Mouse (Mus musculus) kidney, embryonic 14.5 days (tissue): ENCODE results near the gene Csta1. TPM values are rescaled to one million over a fixed set of nuclear protein-coding genes. Genes with fewer than 3 reads are reported as not detected.
"Not testable (repeated sequence)": the region's sequence is repeated elsewhere in the genome, so short reads cannot be mapped to it uniquely, and the experiment has no call there.

Experiments used
- ATAC-seq: fragments of 200-750 bp; cut with Nextera tagmentation; 2 replicates; pipeline ENCODE4 v1.8.0; 2017; ENCODE audit warnings: moderate number of reproducible peaks, mild to moderate bottlenecking, moderate TSS enrichment, moderate library complexity; ENCODE audit not compliant: low FRiP score, low TSS enrichment
- H3K27ac ChIP-seq: fragments of 300-500 bp; sonication (generic); 2 replicates; pipeline ENCODE4 v1.5.1; 2014; ENCODE audit warnings: low read depth, mild to moderate bottlenecking, low read length, moderate library complexity, mixed read lengths
- H3K27me3 ChIP-seq: fragments of 300-500 bp; sonication (generic); 2 replicates; pipeline ENCODE4 v1.6.1; 2014; ENCODE audit warnings: mild to moderate bottlenecking, low read length; ENCODE audit not compliant: control insufficient read depth, insufficient read depth
- H3K36me3 ChIP-seq: fragments of 300-500 bp; sonication (generic); 2 replicates; pipeline ENCODE4 v1.6.1; 2014; ENCODE audit warnings: low read length, mixed read lengths; ENCODE audit not compliant: control insufficient read depth, insufficient read depth
- H3K4me1 ChIP-seq: fragments of 300-500 bp; sonication (generic); 2 replicates; pipeline ENCODE4 v1.6.1; 2014; ENCODE audit warnings: low read length, mixed read lengths; ENCODE audit not compliant: control insufficient read depth, insufficient read depth
- H3K4me2 ChIP-seq: fragments of 300-500 bp; sonication (generic); replicated peaks from 2 replicates; pipeline ENCODE4 v1.6.1; 2014; ENCODE audit warnings: low read depth, mild to moderate bottlenecking, low read length
- H3K4me3 ChIP-seq: fragments of 300-500 bp; sonication (generic); 2 replicates; pipeline ENCODE4 v1.5.1; 2014; ENCODE audit warnings: mild to moderate bottlenecking, low read length
- H3K9ac ChIP-seq: fragments of 300-500 bp; sonication (generic); 2 replicates; pipeline ENCODE4 v1.6.1; 2014; ENCODE audit warnings: low read depth, mild to moderate bottlenecking, low read length, moderate library complexity
- H3K9me3 ChIP-seq: fragments of 300-500 bp; sonication (generic); 2 replicates; pipeline ENCODE4 v1.6.1; 2016; ENCODE audit warnings: low read length; ENCODE audit not compliant: control insufficient read depth
- WGBS: fragments of 180-500 bp; shearing (Covaris S2); extraction: QIAGEN DNeasy Blood & Tissue Kit; methylation state at CpG from one replicate; pipeline ENCODE4 v1.1.7; 2014; 5-methylcytosine and 5-hydroxymethylcytosine counted together
- polyA plus RNA-seq: library from polyadenylated mRNA; unstranded; fragments of >200 nt; fragmentation: Nextera tagmentation; extraction: Ambion mirVana; gene quantifications from 2 replicates; pipeline ENCODE4 v1.2.1, GENCODE M21; 2014

The Csta1 gene
- polyA plus RNA-seq, result 0.13 TPM in 1 of 2 replicates, not detected in the other

GRCm38 (mm10) chr16:36131141-36131540, at the start of gene Csta1:
Csta1 (minus strand) TSS chr16:36131241.
- no peak within 1 kb of the TSS for H3K4me2 ChIP-seq
- ATAC-seq, result no peak
- no peaks in the 10 kb centered on the region for H3K9me3 ChIP-seq
- no peak within 1 kb of the TSS for H3K9ac ChIP-seq
- H3K4me3 ChIP-seq, result no peak within 1 kb of the TSS
- H3K36me3 ChIP-seq, result no peaks in the 10 kb centered on the region
- H3K4me1 ChIP-seq, result no peaks in the 10 kb centered on the region
- 69% methylated on average over 1 of the region's 1 CpGs for WGBS
- H3K27ac ChIP-seq, result no peak within 1 kb of the TSS
- no peaks in the 10 kb centered on the region for H3K27me3 ChIP-seq

- H3K9me3 ChIP-seq, result no peaks in the 10 kb centered on the region
- H3K4me1 ChIP-seq, result no peaks in the 10 kb centered on the region
- H3K9ac ChIP-seq, result no peak overlapping the region
- H3K27ac ChIP-seq, result no peak overlapping the region
- H3K4me2 ChIP-seq, result no peak overlapping the region
- no peak for ATAC-seq
- no peak overlapping the region for H3K4me3 ChIP-seq
- H3K36me3 ChIP-seq, result no peaks in the 10 kb centered on the region
- H3K27me3 ChIP-seq, result no peaks in the 10 kb centered on the region
- WGBS, result 77% methylated on average over 2 of the region's 2 CpGs
Measured at GRCm38 (mm10) chr16:36179910-36180309, 48.9 kb upstream of the Csta1 start.

GRCm38 (mm10) chr16:36176108-36176507, 45.1 kb upstream of the Csta1 start:
- Histone ChIP-seq H3K9me3 (no peaks in the 10 kb centered on the region), H3K4me1 (no peaks in the 10 kb centered on the region), H3K27ac (no peak overlapping the region), H3K36me3 (no peaks in the 10 kb centered on the region), H3K4me2 (no peak overlapping the region), H3K27me3 (no peaks in the 10 kb centered on the region), H3K4me3 (no peak overlapping the region), H3K9ac (no peak overlapping the region)
- no peak for ATAC-seq

- H3K27ac ChIP-seq, H3K4me1 ChIP-seq, H3K9ac ChIP-seq, H3K36me3 ChIP-seq, H3K4me2 ChIP-seq, H3K4me3 ChIP-seq, H3K27me3 ChIP-seq, ATAC-seq, H3K9me3 ChIP-seq: not testable (repeated sequence)
- 91% methylated on average over 10 of the region's 10 CpGs for WGBS
Measured at GRCm38 (mm10) chr16:36167841-36168240, 36.8 kb upstream of the Csta1 start.

- Histone ChIP-seq H3K9ac (no peak within 1 kb of the TSS), H3K27me3 (no peaks in the 10 kb centered on the region), H3K4me1 (no peaks in the 10 kb centered on the region), H3K36me3 (no peaks in the 10 kb centered on the region), H3K27ac (no peak within 1 kb of the TSS), H3K4me3 (no peak within 1 kb of the TSS), H3K4me2 (no peak within 1 kb of the TSS), H3K9me3 (no peaks in the 10 kb centered on the region)
- no peak for ATAC-seq
Measured at GRCm38 (mm10) chr16:36156402-36156975, 25.4 kb upstream of the Csta1 start, which contains the start of gene Stfa2l1. Stfa2l1 (plus strand) TSS chr16:36156811.

GRCm38 (mm10) chr16:36138201-36138600, 7.2 kb upstream of the Csta1 start:
- 77% methylated on average over 2 of the region's 2 CpGs for WGBS
- Histone ChIP-seq H3K36me3 (no peaks in the 10 kb centered on the region), H3K27me3 (no peaks in the 10 kb centered on the region), H3K4me1 (no peaks in the 10 kb centered on the region), H3K4me2 (no peak overlapping the region), H3K9me3 (no peaks in the 10 kb centered on the region), H3K9ac (no peak overlapping the region), H3K27ac (no peak overlapping the region), H3K4me3 (no peak overlapping the region)
- ATAC-seq, result no peak

GRCm38 (mm10) chr16:36128092-36128491, 2.9 kb downstream of the Csta1 start:
- H3K4me2 ChIP-seq, result no peak overlapping the region
- H3K36me3 ChIP-seq, result no peaks in the 10 kb centered on the region
- H3K4me3 ChIP-seq, result no peak overlapping the region
- no peak for ATAC-seq
- no peaks in the 10 kb centered on the region for H3K9me3 ChIP-seq
- 65% methylated on average over 7 of the region's 7 CpGs for WGBS
- H3K9ac ChIP-seq, result no peak overlapping the region
- H3K27ac ChIP-seq, result no peak overlapping the region
- H3K27me3 ChIP-seq, result no peaks in the 10 kb centered on the region
- H3K4me1 ChIP-seq, result no peaks in the 10 kb centered on the region

- 90% methylated on average over 6 of the region's 6 CpGs for WGBS
- H3K4me3 ChIP-seq, H3K9ac ChIP-seq, H3K36me3 ChIP-seq, ATAC-seq, H3K4me1 ChIP-seq, H3K27ac ChIP-seq, H3K27me3 ChIP-seq, H3K4me2 ChIP-seq, H3K9me3 ChIP-seq: not testable (repeated sequence)
Measured at GRCm38 (mm10) chr16:36115751-36116150, 15.3 kb downstream of the Csta1 start.

GRCm38 (mm10) chr16:36111486-36111885, 19.6 kb downstream of the Csta1 start:
- not testable (repeated sequence) for H3K4me2 ChIP-seq, H3K36me3 ChIP-seq, H3K4me1 ChIP-seq, H3K9ac ChIP-seq, H3K9me3 ChIP-seq, H3K27ac ChIP-seq, ATAC-seq, H3K27me3 ChIP-seq, H3K4me3 ChIP-seq
